7 mouse cellular contexts compared by ENCODE assay signal in genomic region chr15:88868024-88868742, GRCm38 (mm10). TPM values are rescaled to one million over a fixed set of nuclear protein-coding genes. Genes with fewer than 3 reads are reported as not detected.
DNase-seq lines count a peak whose midpoint lies in the region; ATAC-seq and TF ChIP-seq lines count a peak whose summit lies in the region.

No protein-coding gene starts in this region.

- no peak for TF ChIP-seq CTCF in ES-Bruce4 (IDR thresholded peaks at IDR 0.05; ENCODE audit: low read depth, low read length)

- H3K36me3 ChIP-seq in ES-Bruce4 (ENCODE audit: control insufficient read depth, insufficient read depth, low read length, poor library complexity, severe bottlenecking) = peaks cover 23% of the 10 kb centered on the region
- peaks cover 24% of the 10 kb centered on the region for H3K36me3 ChIP-seq in liver, embryonic 13.5 days
- peaks cover 14% of the 10 kb centered on the region for H3K36me3 ChIP-seq in midbrain, embryonic 16.5 days (ENCODE audit: control insufficient read depth, insufficient read depth, low read length)

- no peaks in the 10 kb centered on the region for H3K27me3 ChIP-seq in ES-Bruce4 (ENCODE audit: control insufficient read depth, insufficient read depth, low read length, poor library complexity, severe bottlenecking)
- H3K27me3 ChIP-seq in liver, embryonic 13.5 days = no peaks in the 10 kb centered on the region
- H3K27me3 ChIP-seq in midbrain, embryonic 16.5 days (ENCODE audit: control insufficient read depth, insufficient read depth, low read depth, low read length) = no peaks in the 10 kb centered on the region

- WGBS in liver, embryonic 13.5 days (ENCODE audit: insufficient replicate concordance) = 73% methylated on average over 6 of the region's 6 CpGs
- WGBS in midbrain, embryonic 16.5 days = 83% methylated on average over 6 of the region's 6 CpGs

- peak overlapping the region; percentile 99 for H3K27ac ChIP-seq in ES-Bruce4 (ENCODE audit: insufficient read depth, low read length)
- peak overlapping the region; percentile 72 for H3K27ac ChIP-seq in liver, embryonic 13.5 days
- no peak overlapping the region for H3K27ac ChIP-seq in midbrain, embryonic 16.5 days (ENCODE audit: low read length)

- peaks cover 9% of the 10 kb centered on the region; the same call in 1 of the 2 replicates for H3K9me3 ChIP-seq in ES-Bruce4 (replicated peaks; ENCODE audit: control insufficient read depth, insufficient read depth, low read length, poor library complexity, severe bottlenecking)
- H3K9me3 ChIP-seq in liver, embryonic 13.5 days (replicated peaks) = no peaks in the 10 kb centered on the region
- H3K9me3 ChIP-seq in midbrain, embryonic 16.5 days (replicated peaks; ENCODE audit: control insufficient read depth, low read length, poor library complexity, severe bottlenecking) = no peaks in the 10 kb centered on the region

- peak; percentile 81 for TF ChIP-seq EP300 in ES-Bruce4 (IDR thresholded peaks at IDR 0.05; ENCODE audit: insufficient read depth, low read depth, low read length)

- ATAC-seq in liver, embryonic 13.5 days (ENCODE audit: low read depth) = no peak
- no peak for ATAC-seq in midbrain, embryonic 16.5 days

- peaks cover 10% of the 10 kb centered on the region for H3K4me1 ChIP-seq in ES-Bruce4 (ENCODE audit: control insufficient read depth, insufficient read depth, low read length)
- peaks cover 63% of the 10 kb centered on the region for H3K4me1 ChIP-seq in liver, embryonic 13.5 days (replicated peaks)
- H3K4me1 ChIP-seq in midbrain, embryonic 16.5 days (ENCODE audit: control insufficient read depth, insufficient read depth, low read length) = peaks cover 19% of the 10 kb centered on the region

- H3K4me3 ChIP-seq in ES-Bruce4 (ENCODE audit: low read depth, low read length) = no peak overlapping the region
- no peak overlapping the region for H3K4me3 ChIP-seq in liver, embryonic 13.5 days (replicated peaks)
- H3K4me3 ChIP-seq in midbrain, embryonic 16.5 days (ENCODE audit: low read depth, low read length) = no peak overlapping the region

- no peak overlapping the region for H3K9ac ChIP-seq in ES-Bruce4 (ENCODE audit: low read depth, poor library complexity, severe bottlenecking)
- no peak overlapping the region for H3K9ac ChIP-seq in liver, embryonic 13.5 days
- H3K9ac ChIP-seq in midbrain, embryonic 16.5 days (ENCODE audit: low read depth, low read length) = no peak overlapping the region

- no peak overlapping the region for H3K4me2 ChIP-seq in liver, embryonic 13.5 days
- H3K4me2 ChIP-seq in midbrain, embryonic 16.5 days (ENCODE audit: low read length) = no peak overlapping the region

- peak; percentile 72 for DNase-seq in adipocyte (ENCODE audit: low spot score)
- peak; percentile 61 for DNase-seq in heart, postnatal 4 days
- no peak for DNase-seq in liver, embryonic 13.5 days
- DNase-seq in layer of hippocampus, adult 9-10 months (ENCODE audit: low spot score) = no peak
- no peak for DNase-seq in right cerebral cortex, adult 2 months (ENCODE audit: low spot score in 2 of 2)

- no peak for TF ChIP-seq POLR2A in ES-Bruce4 (IDR thresholded peaks at IDR 0.05; ENCODE audit: insufficient read depth, low read length)

RNA-seq across cellular contexts. Expression of gene Pim3, which starts 6.2 kb away (rescaled TPM):
- polyA plus RNA-seq in ES-Bruce4 (2011; ENCODE audit: insufficient read depth, insufficient read length, low read depth, missing spikeins) = 128 and 136 TPM in 2 replicates
- 10 to 100 TPM; 36.8 to 40.2 TPM for total RNA-seq in heart, postnatal 4 days (2021)
- polyA plus RNA-seq in liver, embryonic 13.5 days (2015; fragmentation: Nextera tagmentation; extraction: Ambion mirVana) = 13.8 and 15.1 TPM in 2 replicates
- 64.7 and 67.5 TPM in 2 replicates for polyA plus RNA-seq in midbrain, embryonic 16.5 days (2015; fragmentation: Nextera tagmentation; extraction: Ambion mirVana)

RNA-seq across cellular contexts. Expression of gene Creld2, which starts 48.7 kb away (rescaled TPM):
- 39.2 and 40.2 TPM in 2 replicates for polyA plus RNA-seq in ES-Bruce4 (2011; ENCODE audit: insufficient read depth, insufficient read length, low read depth, missing spikeins)
- total RNA-seq in heart, postnatal 4 days (2021) = 10 to 100 TPM; 20.2 to 25.7 TPM
- polyA plus RNA-seq in liver, embryonic 13.5 days (2015; fragmentation: Nextera tagmentation; extraction: Ambion mirVana) = 49.6 and 55.4 TPM in 2 replicates
- polyA plus RNA-seq in midbrain, embryonic 16.5 days (2015; fragmentation: Nextera tagmentation; extraction: Ambion mirVana) = 60.6 and 66.4 TPM in 2 replicates

RNA-seq across cellular contexts. Expression of gene Alg12, which starts 49.1 kb away (rescaled TPM):
- polyA plus RNA-seq in ES-Bruce4 (2011; ENCODE audit: insufficient read depth, insufficient read length, low read depth, missing spikeins) = 10.0 and 13.2 TPM in 2 replicates
- total RNA-seq in heart, postnatal 4 days (2021) = 1 to 10 TPM; 6.6 to 9.0 TPM
- 5.6 and 6.3 TPM in 2 replicates for polyA plus RNA-seq in liver, embryonic 13.5 days (2015; fragmentation: Nextera tagmentation; extraction: Ambion mirVana)
- polyA plus RNA-seq in midbrain, embryonic 16.5 days (2015; fragmentation: Nextera tagmentation; extraction: Ambion mirVana) = 7.8 and 9.4 TPM in 2 replicates

Comparison
In these comparisons a context has a peak if more than half of its experiments do, and no peak if none do; other contexts are left out.
1. DNase-seq: peak in adipocyte (single experiment) and heart, postnatal 4 days (single experiment); none in liver, embryonic 13.5 days (single experiment), layer of hippocampus, adult 9-10 months (single experiment) and right cerebral cortex, adult 2 months (0 of 2).